Mouse (Mus musculus) kidney, postnatal 14 days (tissue): ENCODE measurements around the gene Arnt2.
A peak's percentile ranks its signal among the peaks of the same experiment; 100 is the strongest.

Experiments
- DNase-seq: peaks from one replicate; pipeline ENCODE4 v3.0.0; 2022; ENCODE audit warnings: mixed read lengths

Arnt2 gene

DNA sequence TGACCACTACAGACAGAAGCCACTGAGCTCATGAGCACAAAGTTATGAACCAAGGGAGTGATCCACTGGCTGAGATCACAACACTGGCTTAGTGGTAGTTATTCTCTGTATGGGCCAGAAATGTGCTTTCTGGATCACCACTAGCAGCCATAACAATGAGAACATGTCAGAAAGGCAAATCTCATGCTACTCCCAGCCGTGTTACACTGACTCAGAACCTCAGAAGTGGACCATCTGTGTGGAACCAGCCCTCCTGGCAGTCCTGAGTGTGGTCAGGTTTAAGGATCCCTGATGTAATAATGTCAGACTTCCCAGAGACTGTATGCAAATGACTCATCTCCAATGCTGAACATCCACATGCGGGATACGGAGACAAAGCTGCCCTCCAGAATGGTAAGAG, 13.4 kb downstream of the Arnt2 start:
- no peak for DNase-seq

DNA sequence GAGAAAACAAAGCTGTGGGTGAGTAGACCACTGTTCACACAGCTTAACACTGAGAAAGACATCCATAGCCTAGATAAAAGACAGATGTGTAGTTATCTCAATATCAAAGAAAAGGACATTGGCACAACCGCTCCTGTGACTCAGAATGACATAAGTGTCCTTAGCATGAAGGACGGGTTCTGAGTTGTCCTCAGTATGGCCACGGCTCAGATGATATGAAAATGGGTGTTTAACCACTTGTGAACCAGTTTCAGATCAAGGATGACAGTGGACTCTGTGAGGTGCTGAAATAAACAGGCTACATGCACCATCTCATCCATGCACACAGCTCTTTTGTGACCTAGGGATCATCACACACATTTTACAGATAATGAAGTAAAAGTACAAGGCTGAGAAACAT, 22.1 kb downstream of the Arnt2 start:
- no peak for DNase-seq

DNA sequence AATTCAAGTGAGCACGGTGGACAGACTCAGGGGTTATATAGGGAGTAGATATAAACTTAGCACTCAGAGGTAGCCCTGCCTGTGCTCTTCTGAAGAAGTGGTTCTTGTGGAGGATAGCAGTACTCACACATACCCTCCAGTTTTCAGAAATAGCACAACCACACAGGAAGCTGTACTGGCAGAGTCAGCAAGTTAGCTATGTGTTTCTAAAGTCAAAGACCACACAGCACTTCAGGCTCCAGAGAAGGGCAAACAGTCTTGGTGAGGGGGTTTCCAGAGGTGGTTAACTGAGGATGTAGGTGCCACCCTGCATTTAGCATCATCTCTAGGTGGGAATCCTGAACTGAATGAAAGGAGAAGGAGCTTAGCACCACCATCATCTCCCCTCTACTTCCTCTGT, 23.5 kb downstream of the Arnt2 start:
- DNase-seq, result no peak

DNA sequence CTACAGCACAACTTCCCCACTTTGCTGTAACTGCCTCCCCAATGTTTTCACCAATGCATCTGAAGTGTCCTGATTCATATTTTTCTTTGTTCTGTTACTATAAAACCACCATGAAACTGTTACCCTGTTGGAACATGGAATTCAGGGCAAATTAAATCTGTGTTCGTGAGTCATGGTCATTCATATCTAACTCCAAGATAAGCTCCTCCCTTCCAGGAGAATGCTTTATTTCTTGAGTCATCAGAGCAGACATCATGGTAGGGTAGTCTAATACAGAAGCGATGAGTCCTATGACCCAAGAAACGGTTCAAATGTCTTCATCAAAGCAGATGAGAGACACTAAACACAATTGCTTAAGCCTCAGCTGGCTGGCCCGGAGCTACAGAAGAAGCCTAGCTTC, 25.2 kb downstream of the Arnt2 start:
- DNase-seq, result no peak

DNA sequence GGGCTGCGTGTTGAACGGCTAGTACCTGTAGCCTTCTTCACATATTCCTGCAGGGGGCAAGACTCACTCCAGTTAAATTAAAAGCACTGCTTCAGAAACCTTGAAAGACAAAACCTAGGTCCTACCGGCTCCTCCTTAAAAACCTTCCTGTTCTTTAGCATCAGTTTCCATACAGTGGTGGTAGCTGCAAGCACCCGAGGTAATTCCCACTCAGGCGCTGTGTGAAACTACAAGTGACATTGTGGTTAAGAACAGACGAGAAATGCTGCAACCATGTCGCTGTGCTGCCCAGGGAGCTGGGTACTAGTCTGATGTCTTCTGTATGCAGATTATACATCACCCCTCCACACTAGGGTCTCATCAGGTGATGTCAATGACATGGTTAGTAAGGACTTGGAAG, 25.9 kb downstream of the Arnt2 start:
- DNase-seq, result no peak

DNA sequence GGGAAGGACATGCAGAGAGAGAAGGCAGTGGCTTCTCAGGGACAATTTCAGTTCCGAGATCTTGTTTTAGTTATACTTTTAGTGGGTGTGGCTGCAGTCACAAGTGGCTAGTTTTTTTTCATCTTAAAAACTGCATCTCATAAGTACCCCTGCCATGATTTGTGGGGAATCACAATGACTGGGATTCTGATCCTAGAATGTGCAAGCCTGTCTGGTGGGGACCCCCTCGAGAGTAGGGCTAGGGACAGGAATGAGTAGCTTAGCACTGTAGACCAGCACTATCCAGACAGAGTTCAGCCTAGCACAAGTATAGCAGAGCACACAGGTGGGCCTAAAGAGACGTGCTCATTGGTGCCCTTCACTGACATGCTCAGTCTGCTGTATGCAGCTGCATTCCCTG, 27.6 kb downstream of the Arnt2 start:
- no peak for DNase-seq

DNA sequence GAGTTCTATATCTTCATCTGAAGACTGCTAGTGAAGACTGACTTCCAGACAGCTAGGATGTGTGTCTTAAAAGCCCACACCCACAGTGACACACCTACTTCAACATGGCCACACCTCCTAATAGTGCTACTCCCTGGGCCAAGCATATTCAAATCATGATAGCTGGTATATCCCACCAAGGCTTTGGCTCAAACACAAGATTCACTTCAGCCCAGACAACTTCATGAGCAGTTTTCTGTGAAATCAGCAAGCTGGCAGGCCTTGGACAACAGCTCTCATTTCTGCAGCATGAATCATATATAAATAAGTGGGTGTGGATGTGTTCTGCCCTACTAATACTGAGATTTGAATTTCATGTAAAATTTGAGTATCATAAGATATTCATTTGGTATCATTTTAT, 29.2 kb downstream of the Arnt2 start:
- no peak for DNase-seq

DNA sequence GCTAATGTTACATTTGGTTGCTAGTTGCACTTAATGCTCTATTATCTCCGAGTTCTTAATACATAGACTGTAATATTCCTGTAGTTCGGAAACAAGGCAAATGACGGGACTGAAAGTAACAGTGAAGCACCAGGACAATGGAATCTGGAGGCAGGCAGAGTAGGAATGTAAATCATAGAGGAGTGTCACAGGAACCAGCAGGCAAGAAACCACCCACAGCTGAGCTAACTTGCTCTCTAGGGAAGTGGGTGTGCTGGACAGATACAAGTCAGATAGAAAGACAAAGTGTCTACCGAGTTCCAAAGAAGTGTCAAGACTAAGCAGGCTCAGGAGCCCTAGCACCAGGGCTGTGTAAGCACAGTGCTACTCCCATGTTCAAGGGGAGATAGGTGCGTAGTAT, 32.6 kb downstream of the Arnt2 start:
- DNase-seq, result no peak

DNA sequence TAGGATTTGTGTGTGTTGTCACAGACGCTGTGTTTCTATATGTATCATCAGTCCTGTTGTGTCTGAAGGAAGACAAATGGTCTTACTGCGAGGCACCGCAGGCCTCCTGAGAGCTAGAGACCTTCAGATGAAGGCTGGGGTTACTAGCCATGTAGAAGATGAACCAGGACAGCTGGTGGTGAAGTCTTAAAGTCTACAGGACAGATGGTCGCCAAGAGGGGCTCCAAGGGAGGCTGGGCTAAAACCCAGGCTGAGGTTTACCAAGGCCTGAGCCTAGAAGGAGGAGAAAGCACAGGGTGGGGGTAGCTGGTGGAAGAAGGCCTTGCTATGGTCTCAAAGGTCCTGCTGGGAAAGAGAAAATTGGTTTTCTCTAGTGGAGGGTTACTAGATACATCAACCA, 36.3 kb downstream of the Arnt2 start:
- DNase-seq, result no peak

DNA sequence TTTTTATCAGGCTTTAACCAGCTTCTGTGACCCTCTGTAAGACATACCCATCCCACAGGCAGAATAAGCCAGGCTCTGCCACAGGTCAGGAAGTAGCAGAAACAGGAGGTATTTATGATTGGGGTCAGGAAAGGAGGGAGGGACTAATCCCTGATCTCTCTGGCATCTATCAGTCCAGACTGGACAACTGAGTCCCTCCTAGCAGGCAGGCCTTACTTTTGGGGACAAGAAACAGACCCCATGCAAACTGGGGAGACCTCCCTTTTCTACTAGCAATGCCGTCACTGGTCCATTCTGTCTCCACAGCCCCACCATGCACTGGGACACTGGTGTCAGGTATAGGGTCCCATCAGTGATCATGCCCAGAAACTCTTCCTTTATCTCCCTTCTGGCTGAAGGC, 37.1 kb downstream of the Arnt2 start:
- no peak for DNase-seq

DNA sequence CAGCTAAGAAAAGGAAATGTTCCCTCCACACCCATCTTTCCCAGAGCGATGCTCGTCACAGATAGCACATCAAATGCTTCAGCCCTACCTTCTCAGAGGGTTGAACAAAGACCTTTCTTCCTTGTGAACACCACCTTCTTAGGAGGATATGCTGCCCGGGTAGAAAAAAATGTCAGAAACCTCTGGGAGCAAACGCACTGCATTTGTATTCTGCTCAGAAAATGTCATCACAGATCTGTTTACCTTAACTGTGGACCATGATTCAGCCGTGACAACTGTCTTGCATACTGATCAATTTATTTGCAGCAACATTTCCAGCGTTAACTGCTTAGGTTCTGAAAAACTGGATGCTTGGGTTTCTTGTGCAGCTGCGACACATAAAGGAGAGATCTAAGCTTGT, 37.7 kb downstream of the Arnt2 start:
- DNase-seq, result no peak

DNA sequence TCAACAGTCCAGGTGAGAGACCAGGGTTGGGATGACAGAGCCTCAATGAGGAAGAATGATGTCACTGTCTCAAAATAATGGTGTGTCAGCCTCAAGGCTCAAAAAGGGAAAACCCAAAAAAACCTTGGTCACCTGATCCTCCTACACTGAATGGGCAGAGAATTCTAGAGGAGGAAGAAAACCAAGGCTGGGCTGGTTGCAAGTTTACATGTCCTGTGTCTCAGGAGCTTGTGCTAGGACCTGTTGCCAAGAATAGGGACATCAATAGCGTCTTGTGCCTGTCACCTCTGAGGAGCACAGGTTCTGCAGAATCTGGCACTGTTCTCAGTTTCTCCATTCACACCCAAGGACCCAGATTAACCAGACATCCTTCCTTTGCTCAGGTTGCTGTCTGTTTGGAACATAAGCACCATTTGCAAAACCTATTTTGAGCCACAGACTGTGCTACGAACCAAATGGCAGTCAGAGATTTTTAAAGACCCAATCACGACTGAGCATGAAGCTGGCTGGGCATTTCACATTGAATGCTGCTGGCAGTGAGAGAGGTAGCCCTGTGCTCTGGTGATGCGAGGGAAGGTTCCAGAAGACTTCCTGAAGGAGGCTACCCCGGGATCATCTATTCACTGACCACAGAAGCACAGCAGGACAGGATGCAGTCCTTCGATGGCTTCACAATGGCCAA, 38.9 kb downstream of the Arnt2 start:
- DNase-seq, result no peak

DNA sequence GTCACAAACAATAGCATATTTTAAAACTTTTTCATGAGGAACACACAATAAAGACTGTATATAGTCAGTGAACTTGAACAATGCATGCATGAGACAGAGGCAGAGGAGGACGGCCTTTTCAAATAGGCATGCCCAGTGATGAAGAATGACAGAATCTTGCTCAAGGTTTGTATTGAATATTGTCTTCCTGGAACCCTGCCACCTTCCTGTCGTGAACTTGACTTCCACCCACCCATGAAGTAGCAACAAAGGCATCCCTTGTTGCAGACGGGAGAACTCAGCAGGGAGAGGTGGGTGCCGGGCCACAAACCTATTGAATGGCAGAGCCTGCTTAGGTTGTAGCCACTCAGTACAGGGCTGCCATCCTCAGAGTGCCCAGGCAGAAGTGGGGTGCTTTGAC, 43.7 kb downstream of the Arnt2 start:
- no peak for DNase-seq

DNA sequence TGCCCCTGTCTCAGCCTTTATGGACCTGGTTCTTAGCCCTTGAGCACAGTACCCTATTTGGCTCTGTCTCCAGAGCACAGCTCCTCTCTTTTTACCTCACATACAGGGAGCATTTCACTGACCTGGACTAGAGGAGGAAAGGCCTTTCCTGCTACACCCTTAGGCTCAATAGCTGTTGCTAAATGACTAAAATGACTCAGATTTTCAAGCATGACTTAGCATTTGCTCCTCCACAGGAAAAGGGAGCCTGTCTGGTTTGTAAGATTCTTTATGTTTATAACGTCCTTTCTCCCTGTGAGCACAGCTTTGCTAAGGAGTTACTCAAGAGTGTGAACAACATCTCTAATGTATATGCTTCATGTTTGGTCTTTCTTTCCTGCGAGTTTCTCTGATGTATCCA, 47.3 kb downstream of the Arnt2 start:
- DNase-seq, result peak; percentile 10

DNA sequence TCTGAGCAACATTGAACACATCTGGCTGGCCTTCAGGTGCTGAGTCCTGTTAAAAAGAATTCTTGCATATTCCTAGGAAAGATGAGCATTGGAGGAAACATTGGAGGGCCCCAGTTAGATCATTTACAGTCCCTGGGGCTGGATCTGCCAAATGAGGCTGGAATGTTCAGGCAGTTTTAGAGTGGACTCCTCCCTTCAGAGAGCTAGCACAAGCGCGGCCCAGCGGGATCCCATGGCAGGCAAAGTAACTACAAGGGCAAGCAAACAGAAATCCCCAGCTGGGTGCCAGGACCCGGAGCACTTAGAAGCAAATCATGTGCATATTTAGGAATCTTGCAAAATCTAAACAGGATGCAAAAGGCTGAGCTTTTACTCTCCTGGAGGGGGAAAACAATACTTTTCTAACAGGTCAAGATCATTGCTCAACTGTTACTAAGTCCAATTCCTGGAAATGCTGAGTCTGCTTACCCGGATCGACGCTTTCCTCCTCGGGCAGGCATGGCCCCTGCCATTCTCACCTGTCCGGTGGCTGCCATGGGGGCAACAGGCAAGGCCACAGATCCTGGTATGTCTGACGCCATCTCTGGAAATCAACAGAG, 48.8 kb downstream of the Arnt2 start:
- peak; percentile 80 for DNase-seq

DNA sequence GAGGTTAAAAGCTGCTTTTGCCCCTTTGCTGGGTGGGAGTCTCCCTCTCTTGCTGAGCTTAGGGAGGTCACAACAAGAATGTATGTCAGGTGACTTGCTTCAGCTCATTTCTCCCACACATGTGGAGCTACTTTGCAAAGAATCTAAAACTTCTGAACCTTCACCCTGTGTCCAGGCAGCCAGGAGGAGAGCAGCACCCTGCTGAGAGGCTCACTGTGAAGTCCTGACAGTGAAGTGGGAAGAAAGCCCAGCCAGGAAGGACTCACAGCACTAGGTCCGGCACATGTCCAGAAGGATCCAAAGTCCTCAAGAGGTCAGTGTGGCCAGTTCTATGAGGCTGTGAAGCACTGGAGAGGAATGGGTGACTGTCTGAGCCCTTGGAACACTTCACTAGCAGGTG, 51.5 kb downstream of the Arnt2 start:
- DNase-seq, result peak; percentile 85

DNA sequence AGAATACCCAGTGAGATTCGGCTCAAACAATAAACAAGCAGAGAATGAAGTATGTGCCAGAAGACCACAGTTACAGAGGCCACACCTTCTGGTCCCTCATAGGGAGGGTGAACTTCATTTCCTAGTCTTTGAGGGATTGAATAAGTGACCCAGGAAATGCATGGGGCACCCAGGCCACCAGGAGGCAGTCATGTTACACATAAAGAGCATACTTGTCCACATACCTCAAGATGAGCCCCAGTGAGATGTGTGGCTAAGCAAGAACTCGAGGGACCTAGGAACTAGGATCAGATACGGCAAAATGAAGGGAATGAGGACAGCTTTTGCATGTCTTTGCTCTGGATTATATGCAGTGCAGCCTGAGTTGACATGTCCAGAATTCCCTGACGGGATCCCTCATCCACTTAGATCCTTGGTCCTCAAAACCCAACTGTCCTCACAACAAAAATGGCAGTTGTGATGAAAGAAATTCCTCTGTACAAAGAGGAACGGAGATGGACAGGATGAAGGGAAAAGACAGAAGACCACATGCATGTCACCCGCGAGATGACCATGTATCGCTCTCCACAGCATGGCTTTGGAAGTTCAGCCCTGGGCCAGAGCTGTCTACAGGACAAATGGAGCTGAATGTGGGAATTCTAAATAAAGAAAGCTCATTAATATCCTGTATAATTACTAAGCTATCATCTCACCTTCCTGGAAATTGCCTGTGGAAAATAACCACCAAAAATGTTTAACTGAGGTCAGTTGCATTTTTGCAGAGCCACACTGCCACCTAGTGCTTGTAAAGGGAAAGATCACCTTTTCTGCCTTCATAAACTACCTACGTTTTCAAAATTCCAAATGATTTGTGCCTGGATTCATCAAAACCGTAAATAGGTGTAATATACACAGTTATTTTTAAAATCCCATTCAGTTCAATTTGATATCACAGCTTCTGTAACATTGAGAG, 54.1 kb downstream of the Arnt2 start:
- DNase-seq, result peak; percentile 76

DNA sequence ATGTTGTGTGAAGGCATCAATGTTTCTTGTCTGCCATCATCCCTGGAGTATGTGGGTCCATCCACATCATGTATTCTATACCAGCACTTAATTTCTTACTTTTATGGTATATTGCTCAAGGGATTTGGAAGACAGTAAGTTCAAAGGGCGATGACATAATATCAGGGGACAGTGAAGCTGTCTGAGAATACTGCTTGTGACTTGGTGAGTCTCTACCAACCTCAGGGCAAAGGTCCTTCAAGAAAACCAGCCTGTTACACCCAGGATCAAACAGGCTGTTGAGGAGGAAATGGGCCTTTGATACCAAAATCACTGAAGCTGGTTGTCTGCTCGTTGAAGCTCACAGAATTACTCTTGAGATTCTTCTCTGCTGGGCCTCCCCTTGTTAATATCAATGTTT, 55.1 kb downstream of the Arnt2 start:
- no peak for DNase-seq

DNA sequence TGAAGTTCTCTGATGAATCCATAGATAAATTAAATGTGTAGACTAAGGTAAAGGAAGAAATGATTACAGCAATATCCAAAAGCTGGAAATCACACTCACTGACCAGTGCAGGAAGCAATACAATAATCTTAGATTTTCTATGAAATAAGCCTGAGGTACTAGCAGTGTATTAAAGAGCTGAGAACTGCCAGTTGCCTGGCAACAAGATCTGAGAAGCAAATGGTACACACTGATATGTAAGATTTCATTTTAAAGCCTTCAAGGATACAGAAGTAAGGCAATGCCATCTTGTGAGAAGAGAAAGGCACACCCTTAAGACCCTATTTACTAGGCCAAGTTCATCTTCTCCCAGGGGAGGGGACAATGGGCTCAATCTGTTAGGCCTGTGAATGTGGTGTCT, 59.4 kb downstream of the Arnt2 start:
- DNase-seq, result no peak

DNA sequence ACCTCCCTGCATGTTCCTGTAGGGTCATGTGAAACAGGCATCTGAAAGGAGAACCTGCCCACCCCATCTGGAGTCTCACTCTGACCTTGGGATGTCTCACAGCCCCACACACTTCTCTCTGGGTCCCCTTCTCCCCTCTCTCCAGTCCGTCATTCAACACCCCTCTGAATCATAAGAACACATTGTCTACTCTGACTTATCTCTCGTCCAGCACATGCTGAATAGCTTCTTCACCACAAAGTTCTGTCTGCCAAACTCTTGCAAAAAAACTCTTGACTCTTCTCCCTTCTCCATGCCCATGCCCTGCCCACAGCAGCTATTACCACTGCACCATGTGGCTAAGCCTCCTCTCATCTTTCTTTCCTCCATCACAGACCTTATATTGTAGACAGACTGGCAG, 60.0 kb downstream of the Arnt2 start:
- DNase-seq, result no peak

DNA sequence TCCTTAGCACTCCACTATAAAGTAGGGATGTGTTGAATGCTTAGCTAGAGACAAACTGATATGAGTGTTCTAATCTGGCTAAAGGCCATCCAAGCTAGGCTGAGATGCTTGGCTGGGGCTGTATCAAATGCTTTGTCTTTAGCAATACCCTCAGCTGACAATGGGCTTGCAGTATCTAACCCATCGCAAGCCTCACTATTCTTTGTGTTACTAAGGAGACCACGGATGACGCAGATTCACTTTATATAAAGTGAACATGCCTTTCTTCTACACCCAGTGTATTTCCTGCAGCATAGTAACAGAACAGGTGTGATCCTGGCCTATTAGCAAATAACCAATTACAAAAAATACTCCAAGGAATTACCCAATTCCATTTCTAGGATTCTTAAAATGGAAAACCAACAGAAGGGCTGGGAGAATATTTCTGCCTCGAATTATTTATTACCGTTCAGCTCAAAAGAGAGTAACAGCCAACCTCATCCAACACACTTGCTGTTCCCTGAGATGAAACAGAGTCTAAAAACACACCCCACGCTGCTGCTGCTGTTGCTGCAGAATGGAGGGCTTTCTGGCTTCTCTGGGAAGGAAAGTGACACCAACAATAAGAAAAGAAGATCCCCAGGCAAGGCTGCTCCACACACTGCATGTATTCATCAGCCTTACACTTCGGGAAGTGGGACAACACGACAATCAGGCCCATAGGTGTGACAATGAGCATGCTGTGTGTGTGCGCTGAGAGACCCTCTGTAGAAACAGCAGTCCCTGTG, 61.6 kb downstream of the Arnt2 start:
- no peak for DNase-seq

DNA sequence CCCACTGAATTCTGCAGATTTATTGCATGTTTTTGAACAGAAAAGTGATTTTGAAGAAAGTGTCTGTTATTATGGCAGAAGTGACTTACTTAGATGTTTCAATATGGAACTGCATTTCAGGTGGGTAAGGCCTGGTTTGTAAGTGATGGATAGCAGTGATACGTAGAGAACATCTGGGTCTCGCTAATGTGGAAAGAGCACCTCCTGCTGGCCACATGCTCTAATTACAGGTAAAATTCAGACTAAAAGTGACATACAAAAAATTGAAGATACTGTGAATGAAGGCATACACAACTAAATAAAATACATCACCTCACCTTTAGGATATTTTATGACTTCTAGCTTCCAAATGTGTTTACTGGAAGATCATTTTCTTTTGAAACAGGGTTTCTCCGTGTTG, 66.8 kb downstream of the Arnt2 start:
- no peak for DNase-seq

DNA sequence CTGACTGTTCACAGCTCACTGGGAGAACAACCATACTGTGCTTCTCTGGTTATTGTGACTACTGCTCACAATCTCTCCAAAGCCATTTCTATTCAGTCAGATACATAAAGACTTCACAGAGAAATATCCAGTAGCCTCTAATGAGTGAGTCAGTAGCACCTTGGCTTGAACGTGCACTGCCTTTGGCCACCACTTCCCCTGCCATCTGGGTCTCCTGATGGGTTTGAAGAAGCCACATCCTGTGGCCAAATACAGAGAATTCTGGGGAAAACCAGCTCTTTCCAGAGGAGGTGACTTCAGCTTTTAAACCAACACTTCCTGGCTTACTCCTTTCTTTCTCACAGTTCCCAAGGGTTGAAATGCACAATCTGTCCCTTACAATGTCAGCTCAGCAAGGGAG, 69.0 kb downstream of the Arnt2 start:
- DNase-seq, result no peak
